Mouse (Mus musculus): Measurements from ENCODE around the gene Ap2b1.

Ap2b1 gene

DNA sequence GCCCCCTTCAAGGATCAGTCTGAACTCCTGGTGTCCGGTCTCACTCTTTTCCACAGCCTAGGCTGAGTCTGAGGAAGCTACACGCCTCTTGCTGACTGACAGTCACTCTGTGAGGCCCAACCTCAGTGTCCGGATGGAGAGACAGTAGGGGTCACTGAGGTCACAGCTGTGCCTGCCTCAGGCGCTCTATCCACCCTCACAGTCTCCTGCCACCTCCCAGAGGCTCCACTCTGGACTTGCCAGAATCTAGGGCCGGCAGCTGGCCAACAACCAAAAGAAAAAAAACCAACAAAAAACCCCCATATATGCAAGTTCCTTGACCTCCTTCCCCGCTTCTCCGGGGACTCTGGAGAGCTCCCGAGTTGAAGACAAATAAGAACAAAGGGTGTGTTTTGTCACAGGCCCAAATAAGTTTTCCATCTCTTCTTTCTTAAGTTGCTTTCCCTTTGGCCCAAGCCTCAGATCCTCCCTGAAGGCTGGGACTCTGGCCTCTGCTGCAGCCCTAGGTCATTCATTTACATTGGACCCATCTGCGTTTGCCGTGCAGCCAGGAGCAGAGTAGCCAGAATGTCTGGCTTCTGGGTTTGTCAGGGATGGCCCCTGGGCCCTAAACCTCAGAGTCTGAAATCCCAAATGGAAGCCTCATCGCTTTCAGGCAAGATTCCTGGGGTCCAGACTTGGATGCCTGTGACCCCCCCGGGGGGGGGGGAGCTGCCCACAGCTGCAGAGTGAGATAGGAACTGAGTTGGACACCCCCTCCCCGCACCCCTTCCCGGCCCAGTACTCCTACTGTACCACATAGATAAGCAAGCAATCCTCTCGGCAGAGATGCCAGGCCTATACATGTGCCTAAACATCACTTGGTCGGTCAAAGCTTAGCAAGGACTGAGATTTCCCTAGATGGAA, 149.4 kb downstream of the Ap2b1 start:
- DNase-seq = no peak

DNA sequence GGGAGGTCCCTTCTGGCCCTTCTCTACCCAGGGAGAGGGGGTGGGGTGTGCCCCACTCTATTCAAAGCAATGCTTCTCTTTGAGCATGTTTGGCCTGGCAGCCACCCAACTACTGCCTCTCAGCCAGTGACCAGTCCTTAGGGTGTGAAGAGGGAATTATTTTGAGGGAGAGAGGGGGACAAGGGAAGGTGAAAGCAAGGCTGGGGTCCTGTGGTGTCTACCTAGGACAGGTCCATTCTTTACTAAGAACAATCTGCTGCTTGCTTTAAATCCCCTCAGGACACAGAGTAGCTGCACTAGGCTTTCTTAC, 150.1 kb downstream of the Ap2b1 start:
- DNase-seq = peak; percentile 54

- DNase-seq = no peak
Measured at GRCm38 (mm10) chr11:83449298-83449697, 150.5 kb downstream of the Ap2b1 start.

DNA sequence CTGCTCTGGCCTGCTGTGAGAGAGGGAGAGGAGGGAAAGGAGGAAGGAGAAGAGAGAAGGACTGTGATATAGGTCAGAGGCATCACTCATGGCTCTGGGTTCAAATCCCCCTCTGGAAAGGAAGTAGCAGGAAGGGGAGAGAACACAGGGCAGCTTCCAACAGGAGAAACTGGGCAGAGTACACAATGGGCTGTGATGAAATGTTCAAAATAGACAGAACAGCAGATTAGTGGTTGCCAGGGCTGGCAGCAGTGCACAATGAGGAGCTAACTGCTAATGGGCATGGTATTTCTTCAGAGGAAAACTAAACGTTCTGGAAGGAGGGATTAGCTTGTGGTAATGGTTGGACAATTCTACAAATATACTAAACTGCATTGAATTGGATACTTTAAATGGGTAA, 151.7 kb downstream of the Ap2b1 start:
- no peak for DNase-seq

- no peak for DNase-seq
Measured at GRCm38 (mm10) chr11:83451281-83451680, 152.5 kb downstream of the Ap2b1 start.

DNA sequence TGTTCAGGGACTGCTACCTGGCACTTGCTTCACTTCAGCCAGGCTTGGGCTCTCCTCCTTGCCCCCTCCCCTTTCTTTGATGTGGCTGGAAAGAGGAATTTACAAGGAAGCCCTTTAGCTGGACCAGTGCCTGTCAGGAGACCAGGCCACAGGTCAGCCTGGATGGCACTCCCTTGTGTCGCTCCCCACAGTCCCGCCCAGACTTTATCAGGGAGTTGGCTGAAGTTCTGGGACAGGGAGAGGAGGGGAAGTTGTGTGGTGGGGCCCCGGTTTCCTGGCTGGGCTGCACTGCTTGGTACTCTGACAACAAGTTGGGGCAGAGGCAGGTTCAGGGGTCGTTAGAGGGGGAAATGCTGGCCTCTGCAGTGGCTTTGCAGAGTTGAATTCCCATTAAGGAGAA, 155.7 kb downstream of the Ap2b1 start:
- no peak for DNase-seq

Measured in right cerebral cortex, postnatal 4 days (tissue).